Mouse (Mus musculus) left cerebral cortex, adult 2 months (tissue): ENCODE data around the gene Scamp3. TPM values are rescaled to one million over a fixed set of nuclear protein-coding genes. Genes with fewer than 3 reads are reported as not detected.

ENCODE experiments used
- DNase-seq, 2 experiments: peaks; one replicate each; pipeline ENCODE4 v3.0.0; 2021 to 2022; ENCODE audit warnings: low spot score in 2 of 2, mixed read lengths in 1 of 2; ENCODE audit errors: extremely low spot score in 1 of 2
- H3K27ac ChIP-seq: fragments of 200-600 bp; 2 replicates; pipeline ENCODE4 v1.8.1; 2022
- H3K4me3 ChIP-seq: fragments of 200-600 bp; 2 replicates; pipeline ENCODE4 v1.8.1; 2022
- CTCF ChIP-seq: fragments of 200-600 bp; IDR thresholded peaks from 2 replicates; pipeline ENCODE4 v1.8.1; 2022; ENCODE audit warnings: antibody characterized with exemption, mild to moderate bottlenecking, moderate library complexity
- intact Hi-C: fragments of 180-260 bp; cut with DNase I; formaldehyde crosslinking; loops from one replicate; pipeline ENCODE4 v1.15.1; 2025
- total RNA-seq, 2 experiments: library from RNA; stranded (reverse); gene quantifications; 2 replicates each; pipeline ENCODE4 v1.2.3; 2021

Scamp3 gene
- total RNA-seq, 2 experiments from 2014 or later = 64.0 to 64.7 TPM

DNA sequence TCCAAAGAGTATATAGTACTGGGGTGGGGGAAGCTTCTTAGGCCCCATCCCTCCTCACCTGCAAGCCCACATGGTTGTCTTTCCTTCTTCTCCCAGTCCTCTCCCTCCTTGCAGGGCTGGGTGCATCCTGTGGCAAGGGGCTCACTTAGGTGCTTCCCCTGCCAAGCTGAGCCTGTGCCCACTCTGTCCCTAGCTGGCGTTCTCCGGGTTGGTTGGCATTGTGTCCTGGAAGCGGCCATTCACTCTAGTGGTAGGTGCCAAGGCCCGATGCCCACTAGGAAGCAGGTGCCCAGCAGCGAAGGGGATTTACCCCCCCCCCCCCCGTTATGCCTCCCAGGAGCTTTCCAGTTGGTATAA is 6.7 kb downstream of the Scamp3 start:
- peak overlapping the region; percentile 98 for H3K27ac ChIP-seq
- DNase-seq = no peak
- TF ChIP-seq CTCF = no peak
- H3K4me3 ChIP-seq = peak overlapping the region; percentile 92
- intact Hi-C loops = no loop called here

DNA sequence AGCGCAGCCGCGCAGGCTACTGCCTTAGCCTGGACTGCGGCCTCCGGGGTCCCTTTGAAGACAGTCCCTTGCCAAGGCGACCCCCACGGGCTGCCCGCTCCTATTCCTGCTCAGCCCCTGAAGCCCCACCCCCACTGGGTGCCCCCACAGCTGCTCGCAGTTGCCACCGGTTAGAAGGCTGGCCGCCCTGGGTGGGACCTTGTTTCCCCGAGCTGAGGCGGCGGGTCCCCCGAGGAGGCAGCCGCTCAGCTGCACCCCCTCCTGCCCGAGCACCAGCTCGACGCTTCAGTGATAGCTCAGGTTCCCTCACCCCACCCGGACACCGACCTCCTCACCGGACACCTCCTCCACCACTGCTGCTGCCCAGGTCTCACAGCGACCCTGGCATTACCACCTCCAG is 9.9 kb downstream of the Scamp3 start:
- intact Hi-C loops = no loop called here
- Histone ChIP-seq H3K4me3 (no peak overlapping the region), H3K27ac (no peak overlapping the region)
- TF ChIP-seq CTCF = no peak
- DNase-seq = no peak

DNA sequence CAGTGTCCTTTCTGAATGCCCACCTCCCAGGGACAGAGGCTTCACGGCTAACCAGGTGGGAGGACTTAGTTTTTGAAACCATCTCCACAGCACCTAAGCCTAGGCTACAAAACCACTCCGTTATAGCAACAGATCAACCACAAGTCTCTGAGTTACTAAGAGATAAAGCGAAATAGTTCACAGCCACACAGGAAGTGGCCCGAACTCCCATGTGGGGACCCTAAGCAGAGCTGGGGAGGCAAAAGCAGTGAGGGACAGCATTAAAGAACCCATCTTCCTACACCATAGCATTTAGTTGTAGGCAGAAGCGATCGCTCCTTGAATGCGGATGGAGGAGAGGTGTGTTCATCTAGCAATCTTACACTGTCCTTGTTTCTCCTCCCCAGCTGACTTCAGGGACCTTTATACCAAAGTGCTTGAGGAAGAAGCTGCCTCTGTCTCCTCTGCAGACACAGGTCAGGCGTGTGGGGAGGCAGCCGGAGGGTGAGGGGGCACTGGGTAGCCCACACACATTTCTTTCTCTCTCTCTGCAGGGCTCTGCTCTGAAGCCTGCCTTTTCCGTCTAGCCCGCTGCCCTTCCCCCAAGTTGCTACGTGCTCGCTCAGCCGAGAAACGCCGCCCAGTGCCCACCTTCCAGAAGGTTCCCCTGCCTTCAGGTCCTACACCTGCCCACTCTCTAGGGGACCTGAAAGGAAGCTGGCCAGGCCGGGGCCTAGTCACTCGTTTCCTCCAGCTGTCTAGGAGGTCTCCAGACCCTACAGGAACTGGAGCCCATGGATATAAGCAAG is 10.6 kb downstream of the Scamp3 start:
- no peak overlapping the region for H3K27ac ChIP-seq
- DNase-seq = no peak
- no peak for TF ChIP-seq CTCF
- intact Hi-C loops = no loop called here
- no peak overlapping the region for H3K4me3 ChIP-seq

- Histone ChIP-seq H3K27ac (no peak overlapping the region), H3K4me3 (no peak overlapping the region)
- DNase-seq = no peak
- no peak for TF ChIP-seq CTCF
- intact Hi-C loops = no loop called here
Measured at GRCm38 (mm10) chr3:89188478-89188875, 11.2 kb downstream of the Scamp3 start.

DNA sequence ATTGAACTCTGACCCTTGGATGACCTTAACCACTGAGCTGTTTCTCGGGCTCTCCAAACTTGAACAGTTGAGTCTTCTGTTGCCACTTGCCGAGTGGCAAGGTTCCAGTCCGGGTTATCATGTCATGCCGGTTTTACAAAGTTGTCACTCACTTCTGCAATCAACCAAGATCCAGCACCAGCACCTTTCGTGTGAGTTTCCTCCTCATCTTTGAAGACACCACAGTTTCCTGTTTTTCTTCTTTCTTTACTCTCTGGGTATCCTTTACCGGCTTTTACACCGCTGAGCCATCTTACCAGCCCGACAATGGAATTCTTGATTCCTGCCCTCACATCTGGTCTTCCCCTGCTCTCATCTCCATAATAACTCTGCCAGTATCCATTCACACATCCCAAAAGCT is 13.2 kb downstream of the Scamp3 start:
- no peak for TF ChIP-seq CTCF
- Histone ChIP-seq H3K27ac (no peak overlapping the region), H3K4me3 (no peak overlapping the region)
- DNase-seq = no peak
- intact Hi-C loops = no loop called here

DNA sequence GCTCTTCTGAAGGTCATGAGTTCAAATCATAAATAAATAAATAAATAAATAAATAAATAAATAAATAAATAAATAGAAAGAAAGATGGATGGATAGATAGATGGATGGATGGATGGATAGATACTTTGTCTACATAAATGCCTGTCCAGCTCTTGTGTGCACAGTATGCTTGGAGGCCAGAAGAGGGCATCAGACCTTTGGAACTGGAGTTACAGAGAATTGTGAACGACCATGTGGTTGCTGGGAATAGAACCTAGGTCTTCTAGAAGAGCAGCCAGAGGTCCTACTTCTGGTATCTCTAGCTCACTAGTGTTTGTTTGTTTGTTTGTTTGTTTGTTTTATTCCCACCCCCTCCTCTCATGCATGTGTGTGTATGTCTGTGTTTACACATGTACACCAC is 16.1 kb downstream of the Scamp3 start:
- intact Hi-C loops = no loop called here
- H3K4me3 ChIP-seq = no peak overlapping the region
- no peak for DNase-seq
- no peak overlapping the region for H3K27ac ChIP-seq
- TF ChIP-seq CTCF = no peak; the same call in 1 of the 2 replicates

DNA sequence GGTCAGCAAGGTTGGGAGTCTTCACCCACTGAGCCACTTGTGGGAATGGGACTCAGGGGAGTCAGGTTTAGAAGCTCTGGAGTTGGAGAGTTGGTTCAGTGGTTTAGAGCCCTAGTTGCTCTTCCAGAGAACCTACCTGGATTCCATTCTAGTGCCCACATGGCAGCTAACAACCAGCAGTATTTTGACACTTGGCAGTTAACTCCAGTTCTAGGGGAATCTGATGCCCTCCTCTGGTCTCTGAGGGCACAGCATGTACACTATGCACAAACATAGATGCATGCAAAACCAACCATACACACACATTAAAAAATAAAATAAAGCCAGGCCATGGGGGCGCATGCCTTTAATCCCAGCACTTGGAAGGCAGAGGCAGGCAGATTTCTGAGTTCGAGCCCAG is 16.6 kb downstream of the Scamp3 start:
- no peak for DNase-seq
- intact Hi-C loops = no loop called here
- TF ChIP-seq CTCF = peak; percentile 35
- H3K4me3 ChIP-seq = no peak overlapping the region
- H3K27ac ChIP-seq = no peak overlapping the region

GRCm38 (mm10) chr3:89195979-89196877 is 19.0 kb downstream of the Scamp3 start:
- Histone ChIP-seq H3K4me3 (peak overlapping the region; percentile 51), H3K27ac (peak overlapping the region; percentile 91)
- DNase-seq = peak; percentile 75 to 84
- peak; percentile 51 for TF ChIP-seq CTCF
- intact Hi-C loops = loop anchor here (1.0 to 2.0 kb wide), 2 partner anchors 19 to 49 kb away; partner anchors contain the start of genes Krtcap2 and Thbs3

DNA sequence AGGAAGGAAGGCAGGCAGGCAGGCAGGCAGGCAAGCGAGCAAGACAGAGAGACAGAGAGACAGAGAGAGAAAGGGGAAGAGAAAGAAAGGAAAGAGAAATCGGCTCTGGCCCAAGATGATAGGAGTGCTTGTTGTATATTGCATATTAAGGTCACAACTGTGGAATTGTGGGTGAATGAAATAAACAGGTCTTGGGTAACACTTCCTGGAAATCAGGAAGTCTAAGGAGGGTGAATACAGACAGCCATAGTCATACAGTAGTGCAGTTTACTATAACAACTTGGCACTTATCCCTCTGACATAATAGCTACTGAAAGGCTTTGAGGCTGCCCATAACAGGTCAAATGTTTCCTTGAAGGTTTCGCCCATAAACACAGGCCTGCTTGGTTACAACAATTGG is 22.6 kb downstream of the Scamp3 start:
- no peak for DNase-seq
- Histone ChIP-seq H3K27ac (no peak overlapping the region), H3K4me3 (no peak overlapping the region)
- no peak for TF ChIP-seq CTCF
- intact Hi-C loops = no loop called here

DNA sequence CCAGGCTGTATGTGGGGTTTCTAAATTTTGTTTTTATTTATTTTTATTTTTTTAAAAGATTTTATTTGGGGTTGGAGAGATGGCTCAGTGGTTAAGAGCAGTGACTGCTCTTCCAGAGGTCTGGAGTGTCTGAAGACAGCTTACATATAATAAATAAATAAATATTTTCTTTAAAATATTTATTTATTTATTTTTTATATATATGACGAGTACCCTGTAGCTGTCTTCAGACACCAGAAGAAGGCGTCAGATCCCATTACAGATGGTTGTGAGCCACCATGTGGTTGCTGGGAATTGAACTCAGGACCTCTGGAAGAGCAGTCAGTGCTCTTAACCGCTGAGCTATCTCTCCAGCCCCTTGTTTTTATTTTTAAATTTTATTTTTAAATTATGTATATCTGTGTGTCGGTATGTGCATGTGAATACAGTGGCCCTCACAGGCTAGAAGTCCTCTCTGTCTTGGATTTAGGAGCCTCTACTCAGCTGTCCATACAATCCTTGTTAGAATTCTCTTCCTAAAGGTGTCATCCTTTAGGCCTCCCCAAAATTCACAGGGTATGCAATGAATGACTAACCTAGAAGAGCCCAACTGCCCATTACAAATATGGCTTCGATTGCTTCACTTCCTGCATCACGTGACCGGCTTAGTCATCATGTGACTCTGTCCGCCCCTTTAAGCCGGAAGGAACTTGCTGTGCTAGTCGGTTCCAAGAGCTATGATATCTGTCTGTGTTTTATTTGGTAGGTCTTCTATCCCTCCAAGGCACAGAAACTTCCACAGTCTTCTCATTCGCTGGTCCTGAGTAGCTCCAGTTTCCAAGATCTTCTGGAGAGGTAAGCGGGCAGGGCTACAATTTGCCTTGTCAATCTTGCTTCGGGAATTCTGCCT is 25.2 kb downstream of the Scamp3 start, which contains the start of gene Gba:
Gba (plus strand) TSS at position 676 of the 889 bp plus-strand sequence.
- intact Hi-C loops = loop anchor here (1.0 kb wide), 1 partner anchor 11 kb away; no protein-coding TSS in a partner anchor
- TF ChIP-seq CTCF = no peak
- Histone ChIP-seq H3K27ac (peak within 1 kb of the TSS; percentile 83), H3K4me3 (peak within 1 kb of the TSS; percentile 69)
- peak; percentile 84 to 85 for DNase-seq

GRCm38 (mm10) chr3:89203142-89203514 is 25.9 kb downstream of the Scamp3 start:
- DNase-seq = no peak
- H3K4me3 ChIP-seq = peak overlapping the region; percentile 69
- no peak for TF ChIP-seq CTCF
- peak overlapping the region; percentile 83 for H3K27ac ChIP-seq
- intact Hi-C loops = no loop called here

- intact Hi-C loops = no loop called here
- TF ChIP-seq CTCF = no peak
- no peak overlapping the region for H3K4me3 ChIP-seq
- no peak for DNase-seq
- H3K27ac ChIP-seq = no peak overlapping the region
Measured at GRCm38 (mm10) chr3:89206079-89206478, 28.8 kb downstream of the Scamp3 start.
